Mouse (Mus musculus) gastrocnemius, postnatal 25 days (tissue): Measurements from ENCODE around the gene Fam107b. TPM values are rescaled to one million over a fixed set of nuclear protein-coding genes. Genes with fewer than 3 reads are reported as not detected.

Source experiments
- DNase-seq: peaks from one replicate; pipeline ENCODE4 v3.0.0; 2022
- total RNA-seq, 2 experiments: library from RNA; stranded (reverse); gene quantifications; 1 replicate in 1 of 2; 2 replicates in 1 of 2; pipeline ENCODE4 v1.2.3; 2021

Gene Fam107b
- total RNA-seq, 2 experiments from 2014 or later, result 2.2 to 2.7 TPM

DNA sequence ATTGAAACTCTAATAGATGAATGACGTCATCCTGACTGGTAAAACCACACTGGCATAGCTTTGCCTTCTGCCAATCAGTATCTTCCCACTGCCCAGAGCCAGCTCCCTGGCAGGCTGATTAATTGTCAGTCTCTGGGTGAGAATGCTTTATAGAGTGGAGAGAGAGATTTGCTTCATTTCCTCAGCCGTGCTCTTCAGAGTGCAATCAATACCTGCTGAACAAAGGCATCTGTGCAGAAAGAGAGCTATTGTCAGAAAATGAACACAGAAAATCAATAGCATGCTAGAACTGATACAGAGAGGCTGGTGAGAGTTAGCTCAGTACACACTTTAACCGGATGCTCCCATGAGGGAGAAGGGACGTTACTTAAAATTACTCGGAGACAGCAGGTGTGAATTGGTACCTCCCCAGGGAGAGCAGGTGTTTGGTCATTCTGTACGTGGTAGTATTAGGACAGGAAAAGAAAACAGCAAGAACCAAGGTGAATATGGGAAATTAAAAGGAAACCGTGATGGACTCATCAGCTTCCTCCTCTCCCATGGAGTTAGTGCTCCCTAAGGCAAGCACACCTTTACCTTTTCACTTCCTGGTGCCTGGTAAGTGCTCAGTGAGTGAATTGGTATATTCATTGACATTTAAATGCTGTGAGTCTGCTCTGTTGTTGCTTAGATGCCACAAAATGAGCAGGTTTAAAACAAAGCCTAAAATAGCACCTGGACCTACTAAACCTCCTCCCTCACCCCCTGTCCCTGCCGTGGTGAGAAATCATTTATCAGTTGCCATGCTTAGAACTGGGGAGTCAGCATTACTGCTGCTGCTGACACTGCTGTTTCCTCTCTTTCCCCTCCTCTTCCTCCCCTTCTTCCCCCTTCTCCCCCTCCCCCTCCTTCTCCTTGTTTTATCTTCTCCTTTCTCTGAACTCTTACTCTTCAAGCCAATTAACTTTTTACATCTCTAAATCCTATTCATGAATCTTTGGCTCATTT lies 38.9 kb downstream of the Fam107b start:
- DNase-seq, result no peak

DNA sequence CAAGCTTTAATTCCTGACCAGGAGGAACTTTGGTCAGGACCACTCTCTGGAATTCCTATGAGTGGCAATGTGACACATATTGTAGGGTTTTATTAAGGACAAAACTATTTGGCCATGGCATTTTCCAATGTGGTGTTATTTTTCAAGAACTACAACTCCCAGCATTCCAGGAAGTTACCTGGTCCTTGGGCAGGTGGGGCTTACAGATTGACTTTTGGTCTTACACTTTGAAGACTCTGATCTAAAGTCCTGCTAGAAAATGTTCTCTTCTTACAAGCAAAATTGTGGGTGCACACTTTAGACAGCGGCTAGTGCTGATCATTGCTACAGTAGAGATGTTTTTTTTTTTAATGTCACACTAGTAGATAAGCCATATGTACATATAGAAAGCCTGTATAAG lies 48.2 kb downstream of the Fam107b start:
- DNase-seq, result no peak

GRCm38 (mm10) chr2:3621568-3621967 lies 51.3 kb downstream of the Fam107b start:
- no peak for DNase-seq

DNA sequence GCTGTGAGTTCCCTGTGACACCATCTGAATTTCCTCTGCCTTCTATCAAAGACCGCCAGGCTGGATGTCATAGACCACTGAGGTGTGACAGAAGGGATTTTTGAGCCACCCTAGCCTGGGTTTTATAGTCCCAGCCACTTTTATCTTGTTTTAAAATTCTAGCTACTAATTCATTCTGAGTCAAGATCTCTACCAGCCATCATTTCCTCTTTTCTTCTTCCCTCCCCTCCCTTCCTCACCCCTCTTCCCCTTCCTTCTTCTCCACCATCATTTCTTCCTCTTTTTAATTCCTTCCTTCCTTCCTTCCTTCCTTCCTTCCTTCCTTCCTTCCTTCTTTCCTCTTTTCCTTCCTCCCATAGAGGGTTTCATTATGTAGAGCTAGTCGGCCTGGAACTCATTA lies 51.9 kb downstream of the Fam107b start:
- DNase-seq, result no peak

- DNase-seq, result no peak
These were observed 53.1 kb downstream of the Fam107b start for GRCm38 (mm10) chr2:3623207-3623980.

GRCm38 (mm10) chr2:3623981-3624584 lies 53.8 kb downstream of the Fam107b start:
- no peak for DNase-seq

GRCm38 (mm10) chr2:3629096-3629495 lies 58.8 kb downstream of the Fam107b start:
- DNase-seq, result no peak

GRCm38 (mm10) chr2:3629741-3630140 lies 59.5 kb downstream of the Fam107b start:
- no peak for DNase-seq

GRCm38 (mm10) chr2:3630769-3631477 lies 60.6 kb downstream of the Fam107b start:
- no peak for DNase-seq

DNA sequence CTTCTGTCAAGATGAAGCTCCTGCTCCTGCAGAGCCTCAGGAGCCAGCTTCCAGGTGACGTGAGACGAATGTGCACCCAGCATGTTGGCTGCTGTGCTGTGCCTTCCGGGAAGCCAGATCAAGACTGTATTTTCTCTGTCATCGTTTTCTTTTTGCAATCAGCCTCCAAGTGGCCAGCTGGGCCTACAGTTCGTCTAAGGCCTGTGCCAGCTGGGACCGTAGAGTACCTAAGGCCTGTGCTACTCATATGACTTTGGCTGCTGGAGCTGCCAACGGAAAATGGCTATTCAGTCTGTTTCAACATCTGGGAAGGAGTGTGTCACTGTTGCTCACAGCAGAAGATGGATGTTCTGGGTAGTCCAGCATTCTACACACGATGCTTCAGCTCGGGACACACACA lies 62.8 kb downstream of the Fam107b start:
- DNase-seq, result peak; percentile 40

DNA sequence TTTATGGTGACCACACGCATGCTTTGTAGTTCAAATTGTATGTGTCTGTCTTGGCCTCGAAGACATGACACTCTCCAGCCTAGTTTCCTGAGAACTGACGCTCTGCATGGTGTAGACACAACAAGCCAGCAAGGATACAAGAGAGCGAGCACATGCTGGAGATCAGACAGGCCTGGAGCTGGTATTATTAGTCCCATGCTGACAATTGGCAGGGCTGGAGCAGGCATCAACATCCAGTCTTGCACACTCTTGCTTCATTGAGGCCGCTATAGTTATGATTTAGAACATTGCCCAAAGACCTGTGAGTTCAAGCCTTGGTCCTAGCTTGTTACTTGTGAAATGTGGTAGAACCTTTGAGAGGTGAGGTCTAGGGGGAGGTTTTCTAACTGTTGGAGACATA lies 66.5 kb downstream of the Fam107b start:
- no peak for DNase-seq

DNA sequence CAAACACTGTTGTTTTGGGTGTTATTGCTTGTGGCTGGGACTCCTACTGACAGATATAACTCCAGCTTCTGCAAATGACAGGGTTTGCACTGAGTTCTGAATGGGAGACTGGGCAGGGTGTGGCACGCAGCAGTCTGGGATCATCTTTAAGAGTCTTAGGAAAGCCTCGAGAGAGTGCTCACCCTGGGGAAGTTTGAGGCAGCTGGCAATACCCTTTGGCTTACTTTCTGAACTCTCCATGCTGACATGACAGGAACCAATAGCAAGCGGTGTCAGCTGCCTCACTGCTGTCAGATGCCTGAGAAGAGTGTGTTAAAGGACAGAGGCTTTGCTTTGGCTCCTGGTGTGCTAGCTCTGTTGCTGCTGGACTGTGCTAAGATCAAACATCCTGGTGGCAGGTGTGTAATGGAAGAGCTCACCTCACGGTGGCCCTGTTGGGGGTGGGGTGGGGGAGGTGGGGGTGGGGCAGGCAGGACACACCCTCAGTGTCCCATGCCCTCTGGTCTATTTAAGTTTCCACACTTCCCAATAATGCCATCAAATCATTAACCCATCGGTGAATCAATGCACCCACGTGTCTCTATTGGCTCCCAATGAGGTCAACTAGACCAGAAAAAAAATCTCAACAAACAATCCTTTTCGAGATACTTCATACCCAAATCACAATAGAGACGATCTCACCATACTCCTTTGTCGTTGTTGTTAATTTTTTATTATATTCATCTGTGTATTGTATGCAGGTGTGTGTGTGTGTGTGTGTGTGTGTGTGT lies 70.9 kb downstream of the Fam107b start:
- no peak for DNase-seq

DNA sequence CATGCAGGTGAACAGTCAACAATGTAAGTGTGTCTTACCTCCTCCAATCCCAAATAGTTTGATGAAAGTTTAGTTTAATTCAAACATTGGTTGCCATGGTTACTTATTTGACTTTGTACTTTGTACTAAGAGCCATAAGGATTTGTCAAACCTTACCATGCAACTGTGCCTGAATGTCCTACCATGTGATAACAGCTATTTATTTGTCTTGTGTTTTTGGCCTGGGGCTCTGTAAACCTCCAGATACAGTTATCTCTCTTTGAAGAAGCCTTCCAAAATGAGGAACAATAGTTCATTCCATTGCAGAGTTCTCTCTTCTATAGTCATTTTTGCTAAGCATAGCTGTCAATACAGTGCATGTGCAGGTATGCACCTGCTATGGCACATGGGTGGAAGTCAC lies 72.7 kb downstream of the Fam107b start:
- no peak for DNase-seq

DNA sequence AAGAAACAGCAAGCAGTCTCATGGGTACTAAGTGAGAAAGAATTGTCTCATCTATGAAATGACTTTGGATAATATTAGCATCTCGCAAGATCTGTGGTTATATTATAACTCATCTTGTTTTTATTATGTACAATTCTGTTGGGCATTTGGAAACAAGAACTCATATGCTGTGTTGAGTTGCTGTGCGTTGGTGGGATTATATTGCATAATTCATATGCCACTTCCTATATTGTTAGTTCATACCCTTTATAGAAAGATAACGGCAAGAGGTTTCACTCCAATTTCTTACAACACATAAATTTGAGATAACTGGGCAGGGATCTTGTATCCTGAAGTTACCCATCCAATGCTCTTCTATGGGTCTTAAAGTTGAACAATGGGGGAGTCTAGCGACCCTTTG lies 75.5 kb downstream of the Fam107b start:
- DNase-seq, result no peak

DNA sequence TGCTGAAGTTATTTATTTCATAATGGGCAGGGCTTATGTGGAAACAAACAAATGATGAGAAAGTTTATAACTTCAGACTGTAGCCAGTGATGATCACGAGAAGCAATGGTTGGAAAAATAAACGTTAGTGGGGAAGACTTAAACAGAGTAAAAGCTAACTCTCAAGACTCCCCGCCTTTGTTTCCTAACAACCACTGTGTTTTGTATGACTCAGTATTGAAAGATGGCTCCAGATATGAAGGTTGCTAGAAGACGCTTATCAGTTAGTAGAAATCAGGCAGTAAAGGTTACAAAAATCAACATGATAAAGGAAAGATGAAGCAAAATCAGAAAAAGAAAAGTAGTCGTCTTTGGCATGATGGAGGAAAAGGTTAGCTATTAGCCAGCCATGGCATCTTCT lies 78.9 kb downstream of the Fam107b start:
- DNase-seq, result no peak

- no peak for DNase-seq
These were observed 84.3 kb downstream of the Fam107b start for GRCm38 (mm10) chr2:3654606-3655005.

DNA sequence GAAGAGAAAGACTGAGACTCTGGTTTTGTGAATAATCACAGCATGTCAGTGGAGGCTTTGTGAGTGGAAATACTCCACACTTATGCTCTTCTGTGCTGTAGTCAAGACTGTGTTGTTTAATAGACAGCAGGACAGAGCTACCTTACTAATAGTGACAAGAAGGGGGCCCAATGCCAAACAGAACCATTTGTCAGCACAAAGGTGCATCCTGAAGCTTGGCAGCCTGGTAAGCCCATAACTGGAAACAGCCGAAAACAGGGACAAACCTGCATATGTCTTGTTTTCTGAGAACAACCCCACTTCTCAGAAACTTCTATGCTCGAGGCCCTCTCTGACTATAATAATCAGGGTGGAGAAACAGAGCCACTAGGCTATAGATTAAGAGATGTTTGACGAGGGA lies 85.8 kb downstream of the Fam107b start:
- no peak for DNase-seq

DNA sequence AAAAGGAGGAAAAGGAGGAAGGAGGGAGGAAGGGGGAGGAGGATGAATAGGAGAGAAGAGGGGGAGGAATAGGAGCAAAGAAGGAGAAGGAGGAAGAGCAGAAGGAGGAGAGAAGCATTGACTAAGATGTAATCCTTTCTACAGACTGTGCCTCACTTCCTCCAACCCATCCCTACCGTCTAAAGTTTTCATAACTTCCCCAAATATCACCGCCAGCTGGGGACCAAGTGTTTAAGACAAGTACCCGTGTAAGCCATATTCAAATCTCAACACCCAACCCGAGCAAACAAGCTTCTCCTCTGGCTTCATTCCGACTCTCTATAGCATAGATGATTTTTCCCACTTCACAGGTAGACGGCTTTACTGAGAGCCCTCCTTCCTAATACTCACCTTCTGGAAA lies 86.5 kb downstream of the Fam107b start:
- no peak for DNase-seq

- no peak for DNase-seq
These were observed 87.1 kb downstream of the Fam107b start for GRCm38 (mm10) chr2:3657376-3657775.

- DNase-seq, result peak; percentile 21
These were observed 87.8 kb downstream of the Fam107b start for GRCm38 (mm10) chr2:3657811-3658730.
